Mouse (Mus musculus): ENCODE data around the gene Atxn10. TPM values are rescaled to one million over a fixed set of nuclear protein-coding genes. Genes with fewer than 3 reads are reported as not detected.

Atxn10 gene
- polyA plus RNA-seq, 1 experiment, result 274 TPM

DNA sequence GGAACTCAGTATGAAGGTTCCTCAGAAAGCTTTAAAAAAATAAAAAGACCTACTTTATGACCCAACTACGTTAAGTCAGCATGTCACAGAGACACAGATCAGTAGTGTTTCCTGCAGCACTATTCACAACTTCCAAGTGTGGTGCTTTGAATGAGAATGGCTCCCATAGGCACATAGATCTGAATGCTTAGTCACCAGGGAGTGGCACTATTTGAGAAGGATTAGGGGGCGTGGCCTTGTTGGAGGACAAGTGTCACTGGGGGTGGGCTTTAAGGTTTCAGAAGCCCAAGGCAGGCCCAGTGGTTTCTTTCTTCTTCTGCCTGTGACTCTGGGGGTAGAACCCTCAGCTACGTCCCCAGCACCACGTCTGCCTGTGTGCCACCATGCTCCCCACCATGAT lies 32.1 kb upstream of the Atxn10 start:
- 98% methylated on average over 4 of the region's 4 CpGs for WGBS
- H3K27me3 ChIP-seq (ENCODE audit: control insufficient read depth, insufficient read depth, low read length), result no peaks in the 10 kb centered on the region
- H3K4me1 ChIP-seq (ENCODE audit: control insufficient read depth, insufficient read depth, low read length), result peaks cover 2% of the 10 kb centered on the region; the same call in 1 of the 2 replicates
- no peak overlapping the region for H3K27ac ChIP-seq (ENCODE audit: insufficient read depth, low read length)
- H3K4me3 ChIP-seq (replicated peaks; ENCODE audit: insufficient read depth, low read depth, low read length), result no peak overlapping the region
- no peak for TF ChIP-seq POLR2A (IDR thresholded peaks at IDR 0.05; ENCODE audit: borderline replicate concordance, insufficient read depth, low read length)
- no peak for TF ChIP-seq CTCF (IDR thresholded peaks at IDR 0.05; ENCODE audit: borderline replicate concordance, insufficient read depth, low read depth, low read length)
- DNase-seq, result no peak

DNA sequence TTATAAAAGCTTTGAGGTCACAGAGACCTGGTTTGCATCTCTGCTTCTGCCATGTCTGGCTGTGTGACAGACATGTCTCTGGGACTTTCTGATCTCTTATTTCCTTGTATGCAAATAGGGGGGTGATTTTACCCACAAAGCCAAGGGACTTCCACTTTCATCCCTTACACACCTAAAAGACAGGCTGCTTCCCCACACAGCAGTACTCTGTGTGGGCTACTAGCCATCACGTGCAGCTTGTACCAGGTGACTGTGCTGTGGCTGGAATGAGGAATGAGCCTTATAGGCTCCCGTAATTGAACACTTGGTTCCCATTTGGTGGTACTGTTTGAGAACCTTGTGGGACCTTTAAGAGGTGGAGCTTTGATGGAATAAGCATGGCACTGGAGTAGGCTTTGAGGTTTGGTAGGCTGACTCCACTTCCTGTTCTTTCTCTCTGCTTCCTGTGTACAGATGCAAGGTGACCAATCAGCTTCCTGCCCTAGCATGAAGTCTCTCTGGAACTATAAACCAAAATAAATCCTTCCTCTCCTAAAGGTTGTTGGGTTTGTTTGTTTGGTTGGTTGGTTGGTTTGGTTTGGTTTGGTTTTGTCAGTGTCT lies 28.9 kb upstream of the Atxn10 start:
- TF ChIP-seq POLR2A (IDR thresholded peaks at IDR 0.05; ENCODE audit: borderline replicate concordance, insufficient read depth, low read length) (no peak), CTCF (IDR thresholded peaks at IDR 0.05; ENCODE audit: borderline replicate concordance, insufficient read depth, low read depth, low read length) (no peak)
- no peak for DNase-seq
- no peaks in the 10 kb centered on the region for H3K27me3 ChIP-seq (ENCODE audit: control insufficient read depth, insufficient read depth, low read length)
- WGBS, result 92% methylated on average over 2 of the region's 2 CpGs
- H3K27ac ChIP-seq (ENCODE audit: insufficient read depth, low read length), result no peak overlapping the region
- H3K4me3 ChIP-seq (replicated peaks; ENCODE audit: insufficient read depth, low read depth, low read length), result no peak overlapping the region
- H3K4me1 ChIP-seq (ENCODE audit: control insufficient read depth, insufficient read depth, low read length), result no peaks in the 10 kb centered on the region

DNA sequence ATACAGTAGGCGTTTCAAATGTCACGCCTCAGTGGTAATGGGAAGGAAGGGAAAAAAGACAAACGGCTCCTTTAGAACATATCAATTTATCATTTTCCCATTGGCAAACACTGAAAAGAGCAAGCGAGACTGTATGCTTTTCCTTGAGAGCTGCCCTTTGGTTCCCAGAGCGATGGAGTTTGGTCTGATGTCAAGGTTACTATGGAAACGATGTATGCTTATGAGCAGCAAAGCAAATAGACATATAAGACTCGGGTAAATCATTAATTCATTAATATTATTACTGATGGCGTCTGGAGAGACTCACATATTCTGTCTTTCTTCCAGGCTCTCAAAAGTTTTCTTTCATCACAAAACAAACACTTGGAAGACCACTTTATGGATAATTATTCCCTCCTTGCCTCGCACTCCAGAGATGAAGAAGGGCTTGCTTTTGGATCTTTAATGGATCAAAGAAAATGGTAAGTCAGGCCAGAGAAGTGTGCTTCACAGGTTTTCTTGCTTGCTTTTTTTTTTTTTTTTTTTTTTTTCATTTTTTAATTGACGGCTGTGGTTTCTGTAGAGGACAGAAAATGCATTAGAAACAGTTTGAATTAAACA lies 24.9 kb upstream of the Atxn10 start:
- TF ChIP-seq POLR2A (IDR thresholded peaks at IDR 0.05; ENCODE audit: borderline replicate concordance, insufficient read depth, low read length) (no peak), CTCF (IDR thresholded peaks at IDR 0.05; ENCODE audit: borderline replicate concordance, insufficient read depth, low read depth, low read length) (no peak)
- Histone ChIP-seq H3K27ac (ENCODE audit: insufficient read depth, low read length) (no peak overlapping the region), H3K27me3 (ENCODE audit: control insufficient read depth, insufficient read depth, low read length) (no peaks in the 10 kb centered on the region), H3K4me3 (replicated peaks; ENCODE audit: insufficient read depth, low read depth, low read length) (no peak overlapping the region), H3K4me1 (ENCODE audit: control insufficient read depth, insufficient read depth, low read length) (no peaks in the 10 kb centered on the region)
- 72% methylated on average over 10 of the region's 10 CpGs for WGBS
- no peak for DNase-seq

DNA sequence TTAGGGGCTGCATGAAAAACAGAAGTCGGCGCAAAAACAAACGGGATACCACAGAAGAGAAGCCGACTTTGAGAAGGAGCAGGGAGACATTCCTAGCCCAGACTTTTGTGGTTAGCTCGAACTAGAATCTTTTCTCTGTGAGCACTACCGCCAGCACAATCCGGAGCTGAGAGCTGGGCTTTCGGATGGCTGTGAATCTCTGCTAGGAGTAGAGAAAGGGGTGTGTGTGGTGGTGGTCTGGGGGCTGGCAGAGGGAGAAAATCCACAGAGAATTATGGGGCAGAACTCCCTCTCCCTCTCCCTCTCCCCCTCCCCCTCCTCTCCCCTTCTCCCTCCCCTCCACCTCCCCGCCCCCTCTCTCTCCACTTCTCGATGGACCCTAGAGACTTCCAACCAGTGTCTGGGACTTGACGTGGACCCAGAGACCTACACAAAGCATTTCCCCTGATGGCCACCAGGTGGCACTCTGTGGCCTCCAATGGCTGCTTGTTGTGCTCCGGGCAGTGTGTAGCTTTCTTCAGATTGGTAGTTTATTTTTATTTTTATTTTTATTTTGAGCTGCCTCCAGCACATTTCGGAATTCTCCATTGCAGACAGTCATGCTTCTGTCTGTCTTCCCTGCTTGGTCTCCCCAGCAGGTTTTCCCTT lies 20.5 kb upstream of the Atxn10 start:
- no peak overlapping the region for H3K27ac ChIP-seq (ENCODE audit: insufficient read depth, low read length)
- peak; percentile 94 for TF ChIP-seq CTCF (IDR thresholded peaks at IDR 0.05; ENCODE audit: borderline replicate concordance, insufficient read depth, low read depth, low read length)
- TF ChIP-seq POLR2A (IDR thresholded peaks at IDR 0.05; ENCODE audit: borderline replicate concordance, insufficient read depth, low read length), result no peak
- H3K4me3 ChIP-seq (replicated peaks; ENCODE audit: insufficient read depth, low read depth, low read length), result no peak overlapping the region
- 40% methylated on average over 12 of the region's 13 CpGs for WGBS
- H3K4me1 ChIP-seq (ENCODE audit: control insufficient read depth, insufficient read depth, low read length), result peaks cover 5% of the 10 kb centered on the region; the same call in 1 of the 2 replicates
- H3K27me3 ChIP-seq (ENCODE audit: control insufficient read depth, insufficient read depth, low read length), result no peaks in the 10 kb centered on the region
- DNase-seq, result peak; percentile 70 to 83

DNA sequence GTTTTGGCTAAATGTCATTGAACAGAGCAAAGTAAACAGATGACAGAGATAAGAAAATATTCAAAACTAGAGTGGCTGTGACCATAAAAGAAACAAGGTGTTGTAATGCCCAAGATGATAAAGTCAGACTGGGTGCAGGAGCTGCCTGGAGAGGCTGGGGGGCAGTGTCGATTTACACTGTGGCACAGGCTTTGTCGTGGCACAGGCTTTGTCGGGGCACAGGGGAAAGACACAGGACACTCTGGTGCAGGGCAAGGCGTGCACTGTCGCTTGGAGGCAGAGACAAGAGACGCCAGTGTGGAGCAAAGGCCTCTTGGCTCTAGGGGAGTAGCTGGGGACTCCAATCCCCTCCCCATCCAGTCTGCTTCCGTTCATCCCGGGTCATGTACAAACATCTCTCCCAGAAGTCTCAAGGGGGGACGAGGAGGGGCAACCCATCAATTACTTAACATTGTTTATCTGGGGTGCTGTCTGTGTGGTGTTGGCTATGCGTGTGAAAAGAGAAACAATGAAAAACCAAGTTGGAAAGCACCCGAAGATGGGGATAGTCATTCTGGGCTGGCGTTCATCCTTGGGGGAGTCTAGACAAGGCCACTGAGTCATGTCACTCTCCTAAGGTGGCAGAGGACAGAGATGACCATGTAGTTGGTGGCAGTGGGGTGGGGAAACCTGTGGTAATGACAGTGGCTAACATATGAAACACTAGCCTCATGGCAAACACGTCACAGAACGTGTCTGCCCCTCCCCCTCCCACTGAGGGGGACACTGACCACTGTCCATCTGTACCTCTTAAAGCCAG lies 19.5 kb upstream of the Atxn10 start:
- no peak for DNase-seq
- 59% methylated on average over 14 of the region's 14 CpGs for WGBS
- no peak for TF ChIP-seq POLR2A (IDR thresholded peaks at IDR 0.05; ENCODE audit: borderline replicate concordance, insufficient read depth, low read length)
- no peak for TF ChIP-seq CTCF (IDR thresholded peaks at IDR 0.05; ENCODE audit: borderline replicate concordance, insufficient read depth, low read depth, low read length)
- no peak overlapping the region for H3K27ac ChIP-seq (ENCODE audit: insufficient read depth, low read length)
- peaks cover 5% of the 10 kb centered on the region; the same call in 1 of the 2 replicates for H3K4me1 ChIP-seq (ENCODE audit: control insufficient read depth, insufficient read depth, low read length)
- H3K27me3 ChIP-seq (ENCODE audit: control insufficient read depth, insufficient read depth, low read length), result no peaks in the 10 kb centered on the region
- no peak overlapping the region for H3K4me3 ChIP-seq (replicated peaks; ENCODE audit: insufficient read depth, low read depth, low read length)

DNA sequence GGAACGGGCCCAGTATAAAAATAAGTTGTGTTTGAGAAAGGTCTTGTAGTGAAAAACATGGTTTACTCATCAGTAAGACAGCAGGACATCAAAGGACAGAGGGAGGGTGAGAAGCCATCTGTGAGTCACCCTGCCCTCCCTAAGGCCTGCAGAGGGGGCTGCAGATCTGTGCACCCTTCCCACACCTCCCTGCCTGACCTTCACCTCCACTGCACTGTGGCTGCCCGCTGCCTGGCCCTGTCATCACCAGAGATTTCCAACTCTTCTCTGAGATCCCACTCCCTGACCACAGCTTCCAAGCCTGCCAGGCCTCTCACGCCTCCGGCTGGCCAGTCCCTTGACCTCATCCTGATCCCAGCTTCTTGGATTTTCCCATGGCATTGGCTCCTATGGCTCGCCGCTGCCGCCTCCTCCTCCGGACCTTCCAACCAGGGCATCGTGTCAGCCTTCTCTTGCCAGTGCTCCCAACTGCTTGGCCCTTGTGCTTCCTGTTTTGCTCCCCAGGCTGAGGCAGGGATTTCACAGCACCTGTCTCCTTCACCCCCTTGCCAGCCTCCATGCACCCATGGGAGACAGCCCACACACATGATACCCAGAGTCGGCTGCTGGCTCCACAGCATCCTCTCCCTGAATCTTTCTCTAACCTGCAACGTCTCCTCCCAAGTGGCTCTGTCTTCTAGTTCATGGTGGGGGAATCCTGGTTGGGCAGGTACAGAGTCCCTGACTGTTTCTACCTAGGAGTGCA lies 15.9 kb upstream of the Atxn10 start:
- Histone ChIP-seq H3K27ac (ENCODE audit: insufficient read depth, low read length) (no peak overlapping the region), H3K4me1 (ENCODE audit: control insufficient read depth, insufficient read depth, low read length) (peaks cover 5% of the 10 kb centered on the region; the same call in 1 of the 2 replicates), H3K4me3 (replicated peaks; ENCODE audit: insufficient read depth, low read depth, low read length) (no peak overlapping the region), H3K27me3 (ENCODE audit: control insufficient read depth, insufficient read depth, low read length) (no peaks in the 10 kb centered on the region)
- no peak for DNase-seq
- 66% methylated on average over 11 of the region's 11 CpGs for WGBS
- TF ChIP-seq CTCF (IDR thresholded peaks at IDR 0.05; ENCODE audit: borderline replicate concordance, insufficient read depth, low read depth, low read length), result 0 out of 2 replicates have a peak, but pooled peaks have one; percentile 11
- TF ChIP-seq POLR2A (IDR thresholded peaks at IDR 0.05; ENCODE audit: borderline replicate concordance, insufficient read depth, low read length), result no peak

DNA sequence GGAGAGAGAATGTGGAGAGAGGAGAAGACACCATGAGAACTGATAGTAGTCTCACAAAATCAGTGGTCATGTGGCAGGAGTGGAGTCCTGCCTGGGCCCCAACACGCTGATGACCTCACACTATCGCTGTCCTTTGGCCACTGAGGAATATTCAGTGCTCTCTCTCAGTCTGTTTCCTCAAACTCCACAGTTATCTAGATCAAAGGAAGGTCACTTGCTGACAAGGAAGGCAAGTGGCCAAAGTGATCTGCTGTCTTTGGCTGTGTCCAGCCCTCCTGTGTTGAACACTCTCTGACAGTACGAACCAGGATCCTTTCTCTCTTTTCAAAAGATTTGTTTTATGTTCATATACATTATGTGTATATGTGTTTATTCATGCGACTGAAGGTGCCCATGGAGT lies 12.8 kb upstream of the Atxn10 start:
- no peak overlapping the region for H3K4me3 ChIP-seq (replicated peaks; ENCODE audit: insufficient read depth, low read depth, low read length)
- 76% methylated on average over 4 of the region's 4 CpGs for WGBS
- no peak overlapping the region for H3K27ac ChIP-seq (ENCODE audit: insufficient read depth, low read length)
- no peak for DNase-seq
- no peaks in the 10 kb centered on the region for H3K27me3 ChIP-seq (ENCODE audit: control insufficient read depth, insufficient read depth, low read length)
- no peak for TF ChIP-seq CTCF (IDR thresholded peaks at IDR 0.05; ENCODE audit: borderline replicate concordance, insufficient read depth, low read depth, low read length)
- no peak for TF ChIP-seq POLR2A (IDR thresholded peaks at IDR 0.05; ENCODE audit: borderline replicate concordance, insufficient read depth, low read length)
- H3K4me1 ChIP-seq (ENCODE audit: control insufficient read depth, insufficient read depth, low read length), result peaks cover 5% of the 10 kb centered on the region; the same call in 1 of the 2 replicates

All from cerebellum, adult 2 months (tissue).